25 mouse cellular contexts compared by ENCODE assay signal in the genomic region with DNA sequence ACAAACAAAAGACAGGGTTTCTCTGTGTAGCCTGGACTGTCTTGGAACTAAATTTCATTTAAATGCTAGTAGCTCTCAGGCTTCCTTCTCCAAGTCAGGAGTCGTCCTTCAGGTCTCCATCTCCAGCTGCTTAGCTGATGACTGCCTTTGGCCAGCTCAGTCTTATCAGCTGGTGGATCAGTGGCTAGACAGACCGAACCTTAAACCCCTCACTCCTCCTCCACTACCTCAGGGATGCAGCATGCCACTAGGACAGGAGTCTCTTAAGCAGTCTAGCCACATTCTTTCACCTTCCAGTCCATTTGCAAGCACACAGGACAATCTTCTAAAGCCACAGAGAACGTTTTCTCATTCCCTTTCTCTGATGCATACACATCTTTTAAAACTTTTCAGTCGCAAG. TPM values are rescaled to one million over a fixed set of nuclear protein-coding genes. Genes with fewer than 3 reads are reported as not detected.
DNase-seq lines count a peak whose midpoint lies in the region; ATAC-seq lines count a peak whose summit lies in the region.
"Had no signal": no experiment of that assay in that cellular context is flagged by ENCODE, and none has a peak within 500 bp of the region (broad histone marks: within the 10 kb centered on the region; RNA-seq: fewer than 3 reads in every experiment).

No protein-coding gene starts in this region.

- H3K4me1 ChIP-seq in liver, embryonic 11.5 days (replicated peaks; ENCODE audit: control insufficient read depth, insufficient read depth, low read length), result peaks cover 16% of the 10 kb centered on the region; the same call in 1 of the 2 replicates
- peaks cover 15% of the 10 kb centered on the region for H3K4me1 ChIP-seq in liver, embryonic 16.5 days (ENCODE audit: control insufficient read depth, low read depth, low read length)

- no peak for DNase-seq in liver, embryonic 11.5 days (ENCODE audit: low spot score)
- no peak for DNase-seq in liver
- DNase-seq in ES-CJ7 (ENCODE audit: low read depth, low spot score), result peak; percentile 27
- peak; percentile 59 for DNase-seq in R1 (ENCODE audit: low read depth, low spot score)
- no peak for DNase-seq in ovary, adult 18-20 months (ENCODE audit: low spot score)
- DNase-seq in ovary, postnatal 10 days (ENCODE audit: low spot score), result no peak
- DNase-seq: B cell, adult 2 months; forebrain, postnatal 0 days; gastrocnemius, postnatal 10 days; right cerebral cortex, postnatal 14 days; thymus, adult 2 months; thymus, postnatal 36 days had no signal

- no peaks in the 10 kb centered on the region for H3K27me3 ChIP-seq in liver, embryonic 11.5 days (replicated peaks; ENCODE audit: control insufficient read depth, insufficient read depth, low read length)
- H3K27me3 ChIP-seq in liver, embryonic 16.5 days (ENCODE audit: control insufficient read depth, insufficient read depth, low read depth, low read length), result no peaks in the 10 kb centered on the region
- H3K27me3 ChIP-seq: embryonic facial prominence, embryonic 15.5 days; forebrain, embryonic 12.5 days; hindbrain, embryonic 15.5 days; limb, embryonic 15.5 days; lung, embryonic 15.5 days; midbrain, embryonic 13.5 days; neural tube, embryonic 13.5 days; Patski had no signal

- no peaks in the 10 kb centered on the region for H3K9me3 ChIP-seq in liver, embryonic 11.5 days (ENCODE audit: control insufficient read depth, low read length)
- H3K9me3 ChIP-seq in liver, embryonic 16.5 days (replicated peaks; ENCODE audit: control insufficient read depth, low read length), result no peaks in the 10 kb centered on the region
- H3K9me3 ChIP-seq: embryonic facial prominence, embryonic 10.5 days; embryonic facial prominence, embryonic 15.5 days; forebrain, embryonic 12.5 days; heart, embryonic 10.5 days; hindbrain, embryonic 15.5 days; limb, embryonic 10.5 days; limb, embryonic 15.5 days; lung, embryonic 15.5 days; midbrain, embryonic 13.5 days; neural tube, embryonic 13.5 days had no signal

- 51% methylated on average over 4 of the region's 4 CpGs for WGBS in liver, embryonic 11.5 days
- WGBS in liver, embryonic 16.5 days (ENCODE audit: insufficient replicate concordance), result 36% methylated on average over 4 of the region's 4 CpGs

- H3K4me3 ChIP-seq in liver, embryonic 11.5 days (ENCODE audit: low read depth, low read length), result no peak overlapping the region
- no peak overlapping the region for H3K4me3 ChIP-seq in liver, embryonic 16.5 days (ENCODE audit: low read depth, low read length)
- H3K4me3 ChIP-seq: embryonic facial prominence, embryonic 10.5 days; embryonic facial prominence, embryonic 15.5 days; forebrain, embryonic 12.5 days; heart, embryonic 10.5 days; hindbrain, embryonic 15.5 days; limb, embryonic 10.5 days; limb, embryonic 15.5 days; lung, embryonic 15.5 days; midbrain, embryonic 13.5 days; neural tube, embryonic 13.5 days had no signal

- no peak overlapping the region for H3K4me2 ChIP-seq in liver, embryonic 11.5 days
- 0 out of 2 replicates have a peak overlapping the region, but pooled peaks have one; percentile 24 for H3K4me2 ChIP-seq in liver, embryonic 16.5 days (ENCODE audit: low read depth, low read length)
- H3K4me2 ChIP-seq: hindbrain, embryonic 15.5 days; limb, embryonic 15.5 days; midbrain, embryonic 13.5 days; neural tube, embryonic 13.5 days had no signal

- ATAC-seq in liver, embryonic 11.5 days (replicated peaks; ENCODE audit: low FRiP score), result no peak
- no peak for ATAC-seq in liver, embryonic 16.5 days (ENCODE audit: low read depth)
- ATAC-seq: forebrain, postnatal 0 days; inflammation-experienced regulatory T-cells, adult 6 months; midbrain, embryonic 13.5 days; Patski had no signal

- H3K36me3 ChIP-seq in liver, embryonic 11.5 days (ENCODE audit: control insufficient read depth, insufficient read depth, low read length), result no peaks in the 10 kb centered on the region
- no peaks in the 10 kb centered on the region for H3K36me3 ChIP-seq in liver, embryonic 16.5 days (ENCODE audit: control insufficient read depth, insufficient read depth)
- H3K36me3 ChIP-seq: embryonic facial prominence, embryonic 10.5 days; embryonic facial prominence, embryonic 15.5 days; forebrain, embryonic 12.5 days; heart, embryonic 10.5 days; hindbrain, embryonic 15.5 days; limb, embryonic 10.5 days; limb, embryonic 15.5 days; lung, embryonic 15.5 days; midbrain, embryonic 13.5 days; neural tube, embryonic 13.5 days had no signal

- 0 out of 2 replicates have a peak overlapping the region, but pooled peaks have one; percentile 50 for H3K27ac ChIP-seq in liver, embryonic 11.5 days (ENCODE audit: low read depth, low read length)
- peak overlapping the region; percentile 44; the same call in 1 of the 2 replicates for H3K27ac ChIP-seq in liver, embryonic 16.5 days (ENCODE audit: low read length)
- H3K27ac ChIP-seq: embryonic facial prominence, embryonic 10.5 days; embryonic facial prominence, embryonic 15.5 days; limb, embryonic 10.5 days; limb, embryonic 15.5 days; neural tube, embryonic 13.5 days had no signal

- H3K9ac ChIP-seq in liver, embryonic 11.5 days (ENCODE audit: low read depth, low read length), result no peak overlapping the region
- no peak overlapping the region for H3K9ac ChIP-seq in liver, embryonic 16.5 days (ENCODE audit: low read depth, low read length)
- H3K9ac ChIP-seq: embryonic facial prominence, embryonic 15.5 days; forebrain, embryonic 12.5 days; forebrain, postnatal 0 days; hindbrain, embryonic 15.5 days; limb, embryonic 15.5 days; lung, embryonic 15.5 days; neural tube, embryonic 13.5 days had no signal

RNA-seq across cellular contexts. Expression of a gene that starts 3.8 kb away (rescaled TPM):
- 53.6 and 58.3 TPM in 2 replicates for polyA plus RNA-seq in liver, embryonic 11.5 days (2014; fragmentation: Nextera tagmentation; extraction: Ambion mirVana)
- 22.9 and 24.7 TPM in 2 replicates for polyA plus RNA-seq in liver, embryonic 16.5 days (2015; fragmentation: Nextera tagmentation; extraction: Ambion mirVana)

RNA-seq across cellular contexts. Expression of a gene that starts 42.7 kb away (rescaled TPM):
- 20.7 and 25.2 TPM in 2 replicates for polyA plus RNA-seq in liver, embryonic 11.5 days (2014; fragmentation: Nextera tagmentation; extraction: Ambion mirVana)
- 4.3 and 4.4 TPM in 2 replicates for polyA plus RNA-seq in liver, embryonic 16.5 days (2015; fragmentation: Nextera tagmentation; extraction: Ambion mirVana)

RNA-seq across cellular contexts. Expression of a gene that starts 57.9 kb away (rescaled TPM):
- 1,063 and 1,240 TPM in 2 replicates for polyA plus RNA-seq in liver, embryonic 11.5 days (2014; fragmentation: Nextera tagmentation; extraction: Ambion mirVana)
- polyA plus RNA-seq in liver, embryonic 16.5 days (2015; fragmentation: Nextera tagmentation; extraction: Ambion mirVana), result 332 and 350 TPM in 2 replicates

Comparison
In these comparisons a context has a peak if more than half of its experiments do, and no peak if none do; other contexts are left out.
1. DNase-seq: peak in ES-CJ7 (single experiment) and R1 (single experiment); none in liver, embryonic 11.5 days (single experiment), liver (single experiment), ovary, adult 18-20 months (single experiment) and ovary, postnatal 10 days (single experiment).